Mouse (Mus musculus) layer of hippocampus, postnatal 14 days (tissue): Measurements from ENCODE around the gene Med12l. TPM values are rescaled to one million over a fixed set of nuclear protein-coding genes. Genes with fewer than 3 reads are reported as not detected.
"Not testable (repeated sequence)": the region's sequence is repeated elsewhere in the genome, so short reads cannot be mapped to it uniquely, and the experiment has no call there.

ENCODE experiments used
- DNase-seq, 2 experiments: peaks; one replicate each; pipeline ENCODE4 v3.0.0; 2021 to 2022; ENCODE audit warnings: low spot score in 2 of 2, mixed read lengths in 1 of 2
- total RNA-seq, 2 experiments: library from RNA; stranded (reverse); gene quantifications; 2 replicates each; pipeline ENCODE4 v1.2.3; 2021

The Med12l gene
- total RNA-seq, 2 experiments from 2014 or later = 37.5 to 37.7 TPM

GRCm38 (mm10) chr3:59135911-59136653, 130.5 kb downstream of the Med12l start:
- DNase-seq = peak in 1 of 2 experiments; percentile 28

- no peak for DNase-seq
Measured at GRCm38 (mm10) chr3:59138946-59139468, 133.4 kb downstream of the Med12l start.

GRCm38 (mm10) chr3:59139651-59140051, 134.0 kb downstream of the Med12l start:
- no peak for DNase-seq

- no peak for DNase-seq
Measured at GRCm38 (mm10) chr3:59140115-59140514, 134.5 kb downstream of the Med12l start.

- DNase-seq = not testable (repeated sequence)
Measured at GRCm38 (mm10) chr3:59140941-59141340, 135.3 kb downstream of the Med12l start.

GRCm38 (mm10) chr3:59141507-59142305, 136.1 kb downstream of the Med12l start:
- DNase-seq = no peak

GRCm38 (mm10) chr3:59145194-59145593, 139.6 kb downstream of the Med12l start:
- no peak for DNase-seq

- peak in 1 of 2 experiments; percentile 26 for DNase-seq
Measured at GRCm38 (mm10) chr3:59149646-59150045, 144.0 kb downstream of the Med12l start.

GRCm38 (mm10) chr3:59150624-59151023, 145.0 kb downstream of the Med12l start:
- DNase-seq = no peak

GRCm38 (mm10) chr3:59153424-59153823, 147.8 kb downstream of the Med12l start, which contains the start of gene P2ry14:
Gene P2ry14 (minus strand): TSS chr3:59153618.
- no peak for DNase-seq

GRCm38 (mm10) chr3:59154888-59155287, 149.3 kb downstream of the Med12l start:
- DNase-seq = no peak

- no peak for DNase-seq
Measured at GRCm38 (mm10) chr3:59155404-59155803, 149.8 kb downstream of the Med12l start.

- DNase-seq = no peak
Measured at GRCm38 (mm10) chr3:59157048-59157447, 151.4 kb downstream of the Med12l start.

- no peak for DNase-seq
Measured at GRCm38 (mm10) chr3:59160465-59160864, 154.8 kb downstream of the Med12l start.

- peak in 1 of 2 experiments; percentile 26 for DNase-seq
Measured at GRCm38 (mm10) chr3:59167417-59168054, 161.9 kb downstream of the Med12l start.

GRCm38 (mm10) chr3:59168476-59168875, 162.9 kb downstream of the Med12l start:
- DNase-seq = no peak

- no peak for DNase-seq
Measured at GRCm38 (mm10) chr3:59169215-59169614, 163.6 kb downstream of the Med12l start.

GRCm38 (mm10) chr3:59169921-59170627, 164.4 kb downstream of the Med12l start:
- DNase-seq = no peak

- no peak for DNase-seq
Measured at GRCm38 (mm10) chr3:59174426-59175154, 169.0 kb downstream of the Med12l start.

- peak; percentile 52 to 64 for DNase-seq
Measured at GRCm38 (mm10) chr3:59175234-59175633, 169.6 kb downstream of the Med12l start.
